Mouse (Mus musculus) cerebellum, adult 2 months (tissue): ENCODE results near the gene Dhrs2. TPM values are rescaled to one million over a fixed set of nuclear protein-coding genes. Genes with fewer than 3 reads are reported as not detected.

ENCODE experiments used
- DNase-seq, 2 experiments: peaks; one replicate each; pipeline ENCODE4 v3.0.0; 2021
- H3K27ac ChIP-seq: fragments of 200-500 bp; 2 replicates; pipeline ENCODE4 v1.5.1; 2012; ENCODE audit warnings: low read length, control low read depth, inconsistent platforms; ENCODE audit not compliant: insufficient read depth
- H3K27me3 ChIP-seq: fragments of 200-500 bp; 2 replicates; pipeline ENCODE4 v1.6.1; 2012; ENCODE audit warnings: inconsistent platforms, mild to moderate bottlenecking, low read length, moderate library complexity; ENCODE audit not compliant: control insufficient read depth, insufficient read depth
- H3K4me1 ChIP-seq: fragments of 200-500 bp; 2 replicates; pipeline ENCODE4 v1.6.1; 2011; ENCODE audit warnings: low read length; ENCODE audit not compliant: control insufficient read depth, insufficient read depth
- H3K4me3 ChIP-seq: fragments of 200-500 bp; replicated peaks from 2 replicates; pipeline ENCODE3; 2011; ENCODE audit warnings: mild to moderate bottlenecking, low read depth, low read length, control low read depth; ENCODE audit not compliant: insufficient read depth
- CTCF ChIP-seq: fragments of 200-500 bp; IDR thresholded peaks from 2 replicates; pipeline ENCODE4 v1.5.1; 2011; ENCODE audit warnings: low read depth, mild to moderate bottlenecking, control low read depth, low read length, moderate library complexity, borderline replicate concordance; ENCODE audit not compliant: insufficient read depth
- POLR2A ChIP-seq: fragments of 200-500 bp; IDR thresholded peaks from 2 replicates; pipeline ENCODE4 v1.6.1; 2011; ENCODE audit warnings: low read length, control low read depth, borderline replicate concordance; ENCODE audit not compliant: insufficient read depth
- WGBS: fragments of 180-500 bp; shearing (Covaris S2); methylation state at CpG from one replicate; pipeline ENCODE4 v1.1.7; 2018; 5-methylcytosine and 5-hydroxymethylcytosine counted together
- polyA plus RNA-seq: library from polyadenylated mRNA; depleted of rRNA; stranded (reverse); fragments of >200 nt; gene quantifications from 2 replicates; pipeline ENCODE4 v1.2.3, GENCODE M21; 2012; rRNA removed

Dhrs2 gene
- polyA plus RNA-seq, 1 experiment = 1.2 TPM

DNA sequence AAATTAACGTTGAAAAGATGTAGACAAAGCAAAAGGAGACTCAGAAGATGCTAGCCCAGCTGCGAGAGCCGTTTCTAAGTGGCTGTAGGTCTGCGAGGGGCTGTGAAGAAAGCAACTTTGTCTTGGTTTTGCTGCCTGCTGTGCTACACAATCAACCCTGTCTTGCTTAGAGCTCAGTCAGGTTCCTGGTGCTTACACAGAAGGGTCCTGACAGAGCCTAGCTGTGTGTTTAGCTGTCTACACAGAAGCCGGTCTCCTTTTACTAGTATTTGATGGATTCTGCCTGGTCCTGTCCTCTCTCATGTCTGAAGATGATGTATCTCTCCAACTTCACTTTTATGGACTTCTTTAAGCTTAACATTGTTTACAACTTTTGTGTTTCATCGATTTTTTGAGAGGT is 33.6 kb downstream of the Dhrs2 start:
- WGBS = 38% methylated on average over 6 of the region's 6 CpGs
- no peak for DNase-seq
- Histone ChIP-seq H3K27me3 (no peaks in the 10 kb centered on the region), H3K4me3 (no peak overlapping the region), H3K27ac (no peak overlapping the region), H3K4me1 (no peaks in the 10 kb centered on the region)
- TF ChIP-seq POLR2A = no peak
- TF ChIP-seq CTCF = no peak

DNA sequence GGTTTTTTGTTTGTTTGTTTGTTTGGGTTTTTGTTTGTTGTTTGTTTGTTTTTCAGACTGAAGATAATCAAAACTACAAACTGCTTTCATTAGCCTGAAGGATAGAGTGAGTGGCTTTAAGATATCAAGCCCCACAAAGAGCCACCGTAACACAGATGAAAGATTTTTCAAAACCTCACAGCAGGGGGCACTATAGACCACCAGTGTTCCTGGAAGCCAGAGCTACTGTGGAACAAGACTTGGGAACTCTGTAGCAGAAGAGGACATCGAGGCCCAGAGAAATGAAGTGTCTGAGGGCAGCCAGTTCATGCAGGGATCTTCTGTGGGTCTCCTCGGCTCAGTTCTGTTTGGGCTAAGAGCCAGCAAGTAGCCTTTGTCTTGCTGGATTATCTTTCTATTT is 49.4 kb downstream of the Dhrs2 start:
- 47% methylated on average over 3 of the region's 3 CpGs for WGBS
- TF ChIP-seq CTCF = peak; percentile 27; the same call in 1 of the 2 replicates
- TF ChIP-seq POLR2A = no peak
- peak; percentile 17 to 23 for DNase-seq
- Histone ChIP-seq H3K27me3 (no peaks in the 10 kb centered on the region), H3K4me3 (no peak overlapping the region), H3K27ac (no peak overlapping the region), H3K4me1 (no peaks in the 10 kb centered on the region)

DNA sequence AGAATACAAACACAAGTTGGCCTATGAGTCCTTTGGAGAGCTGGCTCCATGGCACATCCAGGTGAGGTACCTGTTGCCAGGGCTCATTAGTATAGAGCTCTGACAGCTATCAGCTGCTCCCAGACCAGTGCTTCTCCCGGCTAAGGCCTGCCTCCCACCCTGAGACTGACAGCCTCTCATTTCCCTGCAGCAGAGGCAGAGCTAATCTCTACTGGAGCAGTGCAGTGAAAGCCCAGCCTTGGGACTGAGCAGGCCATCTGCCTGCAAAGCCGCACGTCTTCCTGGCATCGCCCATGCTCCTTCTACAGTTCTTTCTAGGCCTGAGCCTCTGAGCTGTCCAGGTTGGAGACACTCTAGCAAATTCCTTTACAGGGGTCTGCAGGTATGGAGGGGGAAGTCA is 51.2 kb downstream of the Dhrs2 start:
- WGBS = 80% methylated on average over 4 of the region's 4 CpGs
- Histone ChIP-seq H3K4me3 (no peak overlapping the region), H3K27ac (no peak overlapping the region), H3K4me1 (no peaks in the 10 kb centered on the region), H3K27me3 (no peaks in the 10 kb centered on the region)
- DNase-seq = no peak
- no peak for TF ChIP-seq POLR2A
- TF ChIP-seq CTCF = no peak

DNA sequence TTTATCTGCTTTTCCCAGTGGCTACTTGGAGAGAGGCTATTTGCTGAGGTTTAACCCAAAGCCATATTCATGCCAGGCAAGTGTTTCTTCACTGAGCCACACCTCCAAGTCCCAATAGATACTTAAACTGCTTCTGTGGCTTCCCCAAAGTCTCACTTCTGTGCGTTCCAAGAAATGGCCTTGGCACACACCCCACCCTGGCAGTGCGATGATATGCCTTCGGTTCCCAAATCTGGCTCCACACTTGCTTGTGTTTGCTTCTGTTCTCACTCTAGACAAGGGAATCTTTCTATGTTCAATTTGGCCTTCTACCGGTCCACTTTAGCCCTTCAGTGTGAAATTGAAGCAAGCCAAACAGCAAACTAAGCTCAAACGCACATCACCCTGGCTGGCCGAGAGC is 53.0 kb downstream of the Dhrs2 start:
- TF ChIP-seq POLR2A (no peak), CTCF (no peak)
- H3K4me3 ChIP-seq = no peak overlapping the region
- H3K4me1 ChIP-seq = no peaks in the 10 kb centered on the region
- DNase-seq = peak; percentile 15 to 18
- no peak overlapping the region for H3K27ac ChIP-seq
- H3K27me3 ChIP-seq = no peaks in the 10 kb centered on the region
- WGBS = 35% methylated on average over 6 of the region's 6 CpGs

DNA sequence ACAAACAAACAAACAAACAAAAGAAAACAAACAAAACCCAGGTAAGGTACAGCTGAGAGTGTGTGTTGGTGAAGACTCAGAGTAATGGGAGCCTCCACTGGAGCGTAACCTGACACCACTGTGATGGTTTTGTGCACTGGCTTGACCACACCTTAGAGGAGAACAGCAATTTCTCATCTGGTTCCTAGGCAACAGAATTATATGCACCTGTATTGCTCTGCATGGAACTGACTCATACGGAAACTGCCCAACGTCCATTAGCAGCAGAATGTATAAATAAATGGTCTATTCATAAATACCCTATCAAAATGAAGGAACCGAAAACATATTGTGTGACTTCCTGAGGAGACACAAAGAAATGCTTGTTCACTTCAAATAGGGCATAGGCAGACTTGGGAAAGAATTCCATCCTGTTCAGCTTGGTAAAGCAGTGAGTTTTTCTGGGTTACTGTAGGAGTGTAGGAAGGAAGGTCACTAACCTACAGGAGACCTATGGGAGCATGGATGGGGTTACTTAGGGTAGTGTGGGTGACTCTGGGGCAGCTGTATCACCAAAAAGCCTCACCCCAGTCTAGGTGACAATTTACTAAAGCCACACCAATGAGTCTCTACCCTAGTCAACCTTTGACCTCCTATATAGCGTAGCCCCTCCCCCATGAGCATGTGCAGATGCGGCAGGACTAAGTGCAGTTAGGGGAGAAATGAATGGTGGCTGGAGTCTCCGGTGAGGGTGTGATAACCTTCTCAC is 57.7 kb downstream of the Dhrs2 start:
- Histone ChIP-seq H3K4me3 (no peak overlapping the region), H3K4me1 (no peaks in the 10 kb centered on the region), H3K27me3 (no peaks in the 10 kb centered on the region), H3K27ac (no peak overlapping the region)
- DNase-seq = no peak
- WGBS = 94% methylated on average over 7 of the region's 7 CpGs
- TF ChIP-seq POLR2A = no peak
- no peak for TF ChIP-seq CTCF

Other genes with a start within 250 kb of the Dhrs2 start
- gene Gm17428, start 245.1 kb upstream of the Dhrs2 start, polyA plus RNA-seq = not detected in 2 replicates
- 4.4 and 6.9 TPM in 2 replicates for gene Myh7, start 227.4 kb upstream of the Dhrs2 start, polyA plus RNA-seq
- gene Ngdn, start 206.6 kb upstream of the Dhrs2 start, polyA plus RNA-seq = 49.4 and 50.4 TPM in 2 replicates
- 10.7 and 11.0 TPM in 2 replicates for gene Zfhx2, start 129.7 kb upstream of the Dhrs2 start, polyA plus RNA-seq
- gene Thtpa, start 127.2 kb upstream of the Dhrs2 start, polyA plus RNA-seq = 12.8 and 13.8 TPM in 2 replicates
- gene Ap1g2, start 115.4 kb upstream of the Dhrs2 start, polyA plus RNA-seq = 18.6 and 19.1 TPM in 2 replicates
- gene Jph4, start 105.1 kb upstream of the Dhrs2 start, polyA plus RNA-seq = 204 and 227 TPM in 2 replicates